Mouse (Mus musculus) midbrain, embryonic 12.5 days (tissue): ENCODE measurements around the gene Klhl3. TPM values are rescaled to one million over a fixed set of nuclear protein-coding genes. Genes with fewer than 3 reads are reported as not detected.

Source experiments
- ATAC-seq: fragments of 200-750 bp; cut with Nextera tagmentation; 2 replicates; pipeline ENCODE4 v1.8.0; 2017; ENCODE audit warnings: low read depth, moderate TSS enrichment, moderate library complexity; ENCODE audit not compliant: low FRiP score
- H3K27ac ChIP-seq: fragments of 300-500 bp; sonication (generic); replicated peaks from 2 replicates; pipeline ENCODE4 v1.5.1; 2016; ENCODE audit warnings: mild to moderate bottlenecking
- H3K27me3 ChIP-seq: fragments of 300-500 bp; sonication (generic); 2 replicates; pipeline ENCODE4 v1.6.1; 2016; ENCODE audit warnings: mild to moderate bottlenecking
- H3K36me3 ChIP-seq: fragments of 300-500 bp; sonication (generic); 2 replicates; pipeline ENCODE4 v1.6.1; 2016
- H3K4me1 ChIP-seq: fragments of 300-500 bp; sonication (generic); 2 replicates; pipeline ENCODE4 v1.6.1; 2016
- H3K4me2 ChIP-seq: fragments of 300-500 bp; sonication (generic); replicated peaks from 2 replicates; pipeline ENCODE4 v1.6.1; 2016; ENCODE audit warnings: mild to moderate bottlenecking, moderate library complexity
- H3K4me3 ChIP-seq: fragments of 300-500 bp; sonication (generic); 2 replicates; pipeline ENCODE4 v1.5.1; 2016; ENCODE audit warnings: mild to moderate bottlenecking
- H3K9ac ChIP-seq: fragments of 300-500 bp; sonication (generic); replicated peaks from 2 replicates; pipeline ENCODE4 v1.6.1; 2016; ENCODE audit warnings: mild to moderate bottlenecking, moderate library complexity
- H3K9me3 ChIP-seq: fragments of 300-500 bp; sonication (generic); 2 replicates; pipeline ENCODE4 v1.6.1; 2016; ENCODE audit warnings: mild to moderate bottlenecking
- WGBS: fragments of 180-500 bp; shearing (Covaris S2); methylation state at CpG from one replicate; pipeline ENCODE4 v1.1.7; 2016; 5-methylcytosine and 5-hydroxymethylcytosine counted together
- polyA plus RNA-seq: library from polyadenylated mRNA; unstranded; fragments of >200 nt; fragmentation: Nextera tagmentation; extraction: Ambion mirVana; gene quantifications from 2 replicates; pipeline ENCODE4 v1.2.1, GENCODE M21; 2016

Gene Klhl3
- polyA plus RNA-seq, 1 experiment from 2014 or later, result 4.3 TPM

- H3K4me2 ChIP-seq, result no peak overlapping the region
- no peak overlapping the region for H3K4me3 ChIP-seq
- 0 out of 2 replicates have a peak, but pooled peaks cover 4% of the 10 kb centered on the region for H3K36me3 ChIP-seq
- H3K27ac ChIP-seq, result no peak overlapping the region
- no peaks in the 10 kb centered on the region for H3K27me3 ChIP-seq
- ATAC-seq, result no peak
- no peak overlapping the region for H3K9ac ChIP-seq
- 64% methylated on average over 17 of the region's 17 CpGs for WGBS
- peaks cover 6% of the 10 kb centered on the region; the same call in 1 of the 2 replicates for H3K4me1 ChIP-seq
- H3K9me3 ChIP-seq, result no peaks in the 10 kb centered on the region
Measured at GRCm38 (mm10) chr13:58057953-58058870, 55.2 kb downstream of the Klhl3 start.

GRCm38 (mm10) chr13:58056618-58057017 lies 56.8 kb downstream of the Klhl3 start:
- H3K4me2 ChIP-seq, result no peak overlapping the region

GRCm38 (mm10) chr13:58053628-58054027 lies 59.8 kb downstream of the Klhl3 start:
- Histone ChIP-seq H3K9me3 (no peaks in the 10 kb centered on the region), H3K27me3 (no peaks in the 10 kb centered on the region), H3K4me3 (no peak overlapping the region), H3K4me1 (peaks cover 5% of the 10 kb centered on the region; the same call in 1 of the 2 replicates), H3K4me2 (no peak overlapping the region), H3K27ac (no peak overlapping the region), H3K9ac (no peak overlapping the region), H3K36me3 (no peaks in the 10 kb centered on the region)
- 70% methylated on average over 4 of the region's 4 CpGs for WGBS
- no peak for ATAC-seq

More at GRCm38 (mm10) chr13:58056618-58057017, 56.8 kb downstream of the Klhl3 start:
- ATAC-seq, result no peak
- Histone ChIP-seq H3K9ac (no peak overlapping the region), H3K9me3 (no peaks in the 10 kb centered on the region), H3K27ac (no peak overlapping the region), H3K36me3 (no peaks in the 10 kb centered on the region), H3K27me3 (no peaks in the 10 kb centered on the region), H3K4me1 (peaks cover 6% of the 10 kb centered on the region; the same call in 1 of the 2 replicates), H3K4me3 (no peak overlapping the region)
- WGBS, result 83% methylated on average over 4 of the region's 4 CpGs

- 80% methylated on average over 10 of the region's 10 CpGs for WGBS
- H3K27ac ChIP-seq, result no peak overlapping the region
Measured at GRCm38 (mm10) chr13:58051654-58052053, 61.7 kb downstream of the Klhl3 start.

GRCm38 (mm10) chr13:58051251-58051650 lies 62.1 kb downstream of the Klhl3 start:
- no peaks in the 10 kb centered on the region for H3K36me3 ChIP-seq
- no peak overlapping the region for H3K9ac ChIP-seq
- 56% methylated on average over 7 of the region's 7 CpGs for WGBS
- no peak for ATAC-seq
- no peaks in the 10 kb centered on the region for H3K4me1 ChIP-seq
- H3K9me3 ChIP-seq, result 0 out of 2 replicates have a peak, but pooled peaks cover 6% of the 10 kb centered on the region
- H3K4me3 ChIP-seq, result no peak overlapping the region
- H3K4me2 ChIP-seq, result no peak overlapping the region
- no peak overlapping the region for H3K27ac ChIP-seq
- no peaks in the 10 kb centered on the region for H3K27me3 ChIP-seq

More at GRCm38 (mm10) chr13:58051654-58052053, 61.7 kb downstream of the Klhl3 start:
- no peak overlapping the region for H3K4me3 ChIP-seq
- H3K4me1 ChIP-seq, result no peaks in the 10 kb centered on the region
- H3K9me3 ChIP-seq, result 0 out of 2 replicates have a peak, but pooled peaks cover 6% of the 10 kb centered on the region
- ATAC-seq, result no peak
- H3K9ac ChIP-seq, result no peak overlapping the region
- H3K27me3 ChIP-seq, result no peaks in the 10 kb centered on the region
- no peaks in the 10 kb centered on the region for H3K36me3 ChIP-seq
- no peak overlapping the region for H3K4me2 ChIP-seq

GRCm38 (mm10) chr13:58049121-58049520 lies 64.3 kb downstream of the Klhl3 start:
- 70% methylated on average over 5 of the region's 5 CpGs for WGBS
- no peak overlapping the region for H3K4me2 ChIP-seq
- no peak for ATAC-seq
- H3K27ac ChIP-seq, result no peak overlapping the region
- H3K36me3 ChIP-seq, result no peaks in the 10 kb centered on the region
- H3K4me3 ChIP-seq, result no peak overlapping the region
- no peaks in the 10 kb centered on the region for H3K27me3 ChIP-seq
- H3K4me1 ChIP-seq, result no peaks in the 10 kb centered on the region
- 0 out of 2 replicates have a peak, but pooled peaks cover 6% of the 10 kb centered on the region for H3K9me3 ChIP-seq
- no peak overlapping the region for H3K9ac ChIP-seq

- H3K4me2 ChIP-seq, result no peak overlapping the region
- H3K9ac ChIP-seq, result no peak overlapping the region
- no peak for ATAC-seq
- H3K27ac ChIP-seq, result no peak overlapping the region
- 78% methylated on average over 3 of the region's 3 CpGs for WGBS
- H3K4me3 ChIP-seq, result no peak overlapping the region
- 0 out of 2 replicates have a peak, but pooled peaks cover 6% of the 10 kb centered on the region for H3K9me3 ChIP-seq
- H3K27me3 ChIP-seq, result no peaks in the 10 kb centered on the region
- no peaks in the 10 kb centered on the region for H3K4me1 ChIP-seq
- no peaks in the 10 kb centered on the region for H3K36me3 ChIP-seq
Measured at GRCm38 (mm10) chr13:58048076-58048475, 65.3 kb downstream of the Klhl3 start.

GRCm38 (mm10) chr13:58046178-58046577 lies 67.2 kb downstream of the Klhl3 start:
- Histone ChIP-seq H3K27me3 (no peaks in the 10 kb centered on the region), H3K27ac (no peak overlapping the region), H3K9me3 (0 out of 2 replicates have a peak, but pooled peaks cover 6% of the 10 kb centered on the region), H3K4me1 (no peaks in the 10 kb centered on the region), H3K4me2 (no peak overlapping the region), H3K4me3 (no peak overlapping the region), H3K9ac (no peak overlapping the region), H3K36me3 (no peaks in the 10 kb centered on the region)
- no peak for ATAC-seq
- 91% methylated on average over 7 of the region's 7 CpGs for WGBS

- H3K36me3 ChIP-seq, result 0 out of 2 replicates have a peak, but pooled peaks cover 2% of the 10 kb centered on the region
- WGBS, result 52% methylated on average over 4 of the region's 4 CpGs
- H3K4me2 ChIP-seq, result no peak overlapping the region
- H3K27ac ChIP-seq, result no peak overlapping the region
- H3K9me3 ChIP-seq, result 0 out of 2 replicates have a peak, but pooled peaks cover 6% of the 10 kb centered on the region
- no peaks in the 10 kb centered on the region for H3K27me3 ChIP-seq
- no peak overlapping the region for H3K4me3 ChIP-seq
- H3K9ac ChIP-seq, result no peak overlapping the region
- no peaks in the 10 kb centered on the region for H3K4me1 ChIP-seq
- no peak for ATAC-seq
Measured at GRCm38 (mm10) chr13:58045278-58045677, 68.1 kb downstream of the Klhl3 start.

GRCm38 (mm10) chr13:58043278-58043677 lies 70.1 kb downstream of the Klhl3 start:
- H3K4me3 ChIP-seq, result no peak overlapping the region
- no peak for ATAC-seq
- H3K27ac ChIP-seq, result no peak overlapping the region
- no peak overlapping the region for H3K4me2 ChIP-seq
- H3K9ac ChIP-seq, result no peak overlapping the region
- H3K36me3 ChIP-seq, result 0 out of 2 replicates have a peak, but pooled peaks cover 2% of the 10 kb centered on the region
- 0 out of 2 replicates have a peak, but pooled peaks cover 6% of the 10 kb centered on the region for H3K9me3 ChIP-seq
- H3K27me3 ChIP-seq, result no peaks in the 10 kb centered on the region
- no peaks in the 10 kb centered on the region for H3K4me1 ChIP-seq
- 91% methylated on average over 8 of the region's 8 CpGs for WGBS

GRCm38 (mm10) chr13:58040112-58040511 lies 73.3 kb downstream of the Klhl3 start:
- H3K9ac ChIP-seq, result no peak overlapping the region
- ATAC-seq, result no peak
- no peaks in the 10 kb centered on the region for H3K9me3 ChIP-seq
- no peaks in the 10 kb centered on the region for H3K4me1 ChIP-seq
- no peak overlapping the region for H3K27ac ChIP-seq
- H3K4me2 ChIP-seq, result no peak overlapping the region
- H3K4me3 ChIP-seq, result no peak overlapping the region
- 0 out of 2 replicates have a peak, but pooled peaks cover 2% of the 10 kb centered on the region for H3K36me3 ChIP-seq
- WGBS, result 77% methylated on average over 10 of the region's 10 CpGs
- no peaks in the 10 kb centered on the region for H3K27me3 ChIP-seq

- no peaks in the 10 kb centered on the region for H3K27me3 ChIP-seq
Measured at GRCm38 (mm10) chr13:58037506-58037905, 75.9 kb downstream of the Klhl3 start.

More at GRCm38 (mm10) chr13:58037506-58037905, 75.9 kb downstream of the Klhl3 start:
- Histone ChIP-seq H3K9me3 (no peaks in the 10 kb centered on the region), H3K36me3 (0 out of 2 replicates have a peak, but pooled peaks cover 2% of the 10 kb centered on the region), H3K4me3 (no peak overlapping the region), H3K27ac (no peak overlapping the region), H3K4me1 (no peaks in the 10 kb centered on the region), H3K4me2 (no peak overlapping the region), H3K9ac (no peak overlapping the region)
- ATAC-seq, result no peak
- WGBS, result 75% methylated on average over 8 of the region's 8 CpGs
